Mouse (Mus musculus) liver, postnatal 0 days (tissue): ENCODE results near the gene Hoxb9. TPM values are rescaled to one million over a fixed set of nuclear protein-coding genes. Genes with fewer than 3 reads are reported as not detected.
A peak's percentile ranks its signal among the peaks of the same experiment; 100 is the strongest.

ENCODE experiments used
- ATAC-seq: fragments of 200-750 bp; cut with Nextera tagmentation; 2 replicates; pipeline ENCODE4 v1.8.0; 2017; ENCODE audit warnings: mild to moderate bottlenecking, moderate library complexity
- DNase-seq: peaks from one replicate; pipeline ENCODE4 v3.0.0-alpha.2; 2016
- H3K27ac ChIP-seq: fragments of 300-500 bp; sonication (generic); 2 replicates; pipeline ENCODE4 v1.5.1; 2014; ENCODE audit warnings: antibody characterized with exemption, moderate library complexity, mild to moderate bottlenecking, low read depth
- H3K27me3 ChIP-seq: fragments of 300-500 bp; sonication (generic); 2 replicates; pipeline ENCODE4 v1.6.1; 2014; ENCODE audit warnings: low read length, control low read depth, mixed read lengths; ENCODE audit not compliant: insufficient read depth
- H3K36me3 ChIP-seq: fragments of 300-500 bp; sonication (generic); replicated peaks from 2 replicates; pipeline ENCODE4 v1.6.1; 2014; ENCODE audit warnings: mild to moderate bottlenecking, control low read depth, low read length, moderate library complexity, mixed read lengths; ENCODE audit not compliant: insufficient read depth
- H3K4me1 ChIP-seq: fragments of 300-500 bp; sonication (generic); 2 replicates; pipeline ENCODE4 v1.6.1; 2014; ENCODE audit warnings: antibody characterized with exemption, mild to moderate bottlenecking, control low read depth; ENCODE audit not compliant: insufficient read depth
- H3K4me2 ChIP-seq: fragments of 300-500 bp; sonication (generic); 2 replicates; pipeline ENCODE4 v1.6.1; 2014; ENCODE audit warnings: low read depth, mild to moderate bottlenecking, low read length, moderate library complexity, mixed read lengths
- H3K4me3 ChIP-seq: fragments of 300-500 bp; sonication (generic); 2 replicates; pipeline ENCODE4 v1.5.1; 2014; ENCODE audit warnings: low read depth, low read length
- H3K9ac ChIP-seq: fragments of 300-500 bp; sonication (generic); replicated peaks from 2 replicates; pipeline ENCODE4 v1.6.1; 2014; ENCODE audit warnings: mild to moderate bottlenecking, moderate library complexity
- H3K9me3 ChIP-seq: fragments of 300-500 bp; sonication (generic); 2 replicates; pipeline ENCODE4 v1.6.1; 2016; ENCODE audit warnings: mild to moderate bottlenecking, control low read depth, low read length, mixed read lengths
- CTCF ChIP-seq: sonication (generic); IDR thresholded peaks from 2 replicates; pipeline ENCODE4 v1.5.1; 2016; ENCODE audit warnings: antibody characterized with exemption, low read depth
- EP300 ChIP-seq: IDR thresholded peaks from 2 replicates; pipeline ENCODE4 v1.6.1; 2016; ENCODE audit warnings: antibody characterized with exemption, low read depth, mild to moderate bottlenecking
- WGBS: fragments of 180-500 bp; shearing (Covaris S2); extraction: QIAGEN DNeasy Blood & Tissue Kit; methylation state at CpG from one replicate; pipeline ENCODE4 v1.1.7; 2014; ENCODE audit not compliant: insufficient replicate concordance; 5-methylcytosine and 5-hydroxymethylcytosine counted together
- microRNA counts: library from miRNA; unstranded; fragments of <30 nt; microRNA quantifications from one replicate; lab custom pipeline; 2015
- microRNA-seq: library from miRNA; unstranded; fragments of <30 nt; microRNA quantifications from one replicate; pipeline ENCODE4, GENCODE M21; 2016
- polyA plus RNA-seq: library from polyadenylated mRNA; unstranded; fragments of >200 nt; fragmentation: Nextera tagmentation; extraction: Ambion mirVana; gene quantifications from 2 replicates; pipeline ENCODE4 v1.2.1, GENCODE M21; 2015

The Hoxb9 gene
- polyA plus RNA-seq, 1 experiment from 2014 or later = not detected

- TF ChIP-seq EP300 = no peak
- Histone ChIP-seq H3K4me1 (no peaks in the 10 kb centered on the region), H3K4me2 (no peak overlapping the region), H3K27ac (no peak overlapping the region), H3K9me3 (no peaks in the 10 kb centered on the region), H3K27me3 (peaks cover 66% of the 10 kb centered on the region), H3K9ac (no peak overlapping the region), H3K36me3 (no peaks in the 10 kb centered on the region), H3K4me3 (no peak overlapping the region)
- no peak for DNase-seq
- 44% methylated on average over 5 of the region's 5 CpGs for WGBS
- no peak for ATAC-seq
Observed at GRCm38 (mm10) chr11:96321846-96322245, 50.6 kb downstream of the Hoxb9 start.

DNA sequence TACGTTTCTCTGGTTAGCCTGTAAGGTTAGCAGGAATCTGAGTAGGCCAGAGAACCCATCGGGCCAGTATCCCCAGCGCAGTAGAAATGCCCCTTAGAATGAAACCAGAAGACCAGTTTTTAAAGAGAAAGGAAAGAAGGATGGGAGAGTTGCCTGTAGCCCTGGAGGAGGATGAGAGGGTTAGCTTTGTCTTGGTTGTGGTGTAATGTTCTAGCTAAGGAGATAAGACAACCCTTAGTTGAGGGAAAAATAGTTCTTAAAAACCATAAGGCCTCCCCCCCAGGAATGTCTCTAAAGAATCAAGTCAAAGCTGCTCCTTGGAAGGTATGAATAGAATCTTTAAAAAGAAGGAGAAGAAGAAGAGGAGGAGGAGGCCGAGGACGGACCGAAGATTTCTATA, 51.5 kb downstream of the Hoxb9 start:
- 39% methylated on average over 6 of the region's 6 CpGs for WGBS
- Histone ChIP-seq H3K4me2 (no peak overlapping the region), H3K27ac (no peak overlapping the region), H3K4me1 (no peaks in the 10 kb centered on the region), H3K4me3 (no peak overlapping the region), H3K9me3 (no peaks in the 10 kb centered on the region), H3K27me3 (peaks cover 68% of the 10 kb centered on the region), H3K9ac (no peak overlapping the region), H3K36me3 (no peaks in the 10 kb centered on the region)
- no peak for DNase-seq
- ATAC-seq = no peak
- TF ChIP-seq EP300 = no peak
- no peak for TF ChIP-seq CTCF

- WGBS = 46% methylated on average over 10 of the region's 10 CpGs
- no peak within 1 kb of the TSS for H3K9ac ChIP-seq
- peaks cover 67% of the 10 kb centered on the region for H3K27me3 ChIP-seq
- no peak within 1 kb of the TSS for H3K27ac ChIP-seq
- no peak within 1 kb of the TSS for H3K4me3 ChIP-seq
- no peak for DNase-seq
- no peaks in the 10 kb centered on the region for H3K36me3 ChIP-seq
- H3K4me2 ChIP-seq = no peak within 1 kb of the TSS
- H3K9me3 ChIP-seq = no peaks in the 10 kb centered on the region
- no peaks in the 10 kb centered on the region for H3K4me1 ChIP-seq
- ATAC-seq = no peak
- no peak for TF ChIP-seq CTCF
- no peak for TF ChIP-seq EP300
Observed at GRCm38 (mm10) chr11:96323154-96323553, 51.9 kb downstream of the Hoxb9 start, which contains the start of gene Hoxb3. Gene Hoxb3, plus strand, starts transcription at chr11:96323326.

- Histone ChIP-seq H3K4me3 (no peak overlapping the region), H3K36me3 (no peaks in the 10 kb centered on the region), H3K4me1 (no peaks in the 10 kb centered on the region), H3K9me3 (no peaks in the 10 kb centered on the region), H3K4me2 (no peak overlapping the region), H3K9ac (no peak overlapping the region), H3K27ac (no peak overlapping the region), H3K27me3 (peaks cover 64% of the 10 kb centered on the region)
- TF ChIP-seq CTCF = no peak
- no peak for TF ChIP-seq EP300
- ATAC-seq = no peak
- DNase-seq = no peak
- WGBS = 20% methylated on average over 5 of the region's 5 CpGs
Observed at GRCm38 (mm10) chr11:96324125-96324524, 52.9 kb downstream of the Hoxb9 start.

- DNase-seq = no peak
Observed at GRCm38 (mm10) chr11:96324965-96325364, 53.7 kb downstream of the Hoxb9 start.

DNA sequence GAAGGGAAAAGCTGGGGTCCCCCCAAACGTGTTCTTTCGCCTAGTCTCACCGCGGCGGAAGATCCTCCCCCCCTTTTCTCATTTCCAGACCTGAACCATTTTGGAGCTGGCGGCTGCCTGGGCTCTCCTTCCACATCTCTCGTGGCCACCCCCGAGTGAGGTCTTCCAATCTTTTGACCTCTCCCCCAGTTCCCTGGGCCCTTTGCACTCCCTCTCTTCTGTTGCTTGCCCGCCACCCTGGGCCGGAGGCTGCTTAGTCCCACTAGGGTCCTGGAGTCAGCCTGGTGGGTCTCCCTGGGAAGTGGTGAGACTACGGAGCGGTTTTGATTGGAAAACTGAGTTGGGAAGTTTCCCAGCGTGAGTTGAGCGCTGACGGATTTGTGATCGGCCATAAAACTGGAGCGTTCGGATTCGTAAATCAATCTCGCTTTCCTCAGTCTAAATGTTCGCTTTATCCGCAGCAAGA, 54.5 kb downstream of the Hoxb9 start:
- H3K27me3 ChIP-seq = peaks cover 62% of the 10 kb centered on the region
- no peak overlapping the region for H3K4me2 ChIP-seq
- no peaks in the 10 kb centered on the region for H3K4me1 ChIP-seq
- no peak for DNase-seq
- H3K4me3 ChIP-seq = no peak overlapping the region
- ATAC-seq = no peak
- H3K9ac ChIP-seq = no peak overlapping the region
- no peak overlapping the region for H3K27ac ChIP-seq
- no peaks in the 10 kb centered on the region for H3K36me3 ChIP-seq
- no peaks in the 10 kb centered on the region for H3K9me3 ChIP-seq
- TF ChIP-seq CTCF (no peak), EP300 (no peak)
- WGBS = 50% methylated on average over 22 of the region's 22 CpGs

More at GRCm38 (mm10) chr11:96324965-96325364, 53.7 kb downstream of the Hoxb9 start:
- Histone ChIP-seq H3K36me3 (no peaks in the 10 kb centered on the region), H3K27me3 (peaks cover 63% of the 10 kb centered on the region), H3K27ac (no peak overlapping the region), H3K9ac (no peak overlapping the region), H3K4me3 (no peak overlapping the region), H3K9me3 (no peaks in the 10 kb centered on the region), H3K4me2 (no peak overlapping the region), H3K4me1 (no peaks in the 10 kb centered on the region)
- 39% methylated on average over 8 of the region's 8 CpGs for WGBS
- ATAC-seq = no peak
- TF ChIP-seq EP300 = no peak
- no peak for TF ChIP-seq CTCF

MicroRNA genes within 50 kb of the gene (microRNA counts, 519-probe panel; counts per million panel counts)
- 4,464 counts per million, percentile 51 among the panel's probes with 10 or more counts for microRNA mmu-miR-10a (lab: Ali Mortazavi, UCI)
- microRNA mmu-miR-196a (lab: Ali Mortazavi, UCI) = not detected

Small RNAs within 50 kb of the gene (microRNA-seq; reads per million reads assigned to microRNA genes)
- gene Mir10a (6,191 reads per million, percentile 89 among the genes with 10 or more reads in this experiment), gene Mir196a-1 (not detected)

Other genes starting within 250 kb of the Hoxb9 start
- gene Gip, start 246.9 kb upstream of the Hoxb9 start, polyA plus RNA-seq = not detected in 2 replicates
- gene Snf8, start 236.6 kb upstream of the Hoxb9 start, polyA plus RNA-seq = 46.9 and 47.5 TPM in 2 replicates
- gene Ube2z, start 206.1 kb upstream of the Hoxb9 start, polyA plus RNA-seq = 11.5 and 12.3 TPM in 2 replicates
- gene Atp5g1, start 195.8 kb upstream of the Hoxb9 start, polyA plus RNA-seq = 781 and 849 TPM in 2 replicates
- gene Calcoco2, start 159.5 kb upstream of the Hoxb9 start, polyA plus RNA-seq = not detected in 2 replicates
- not detected in 2 replicates for gene Ttll6, start 137.7 kb upstream of the Hoxb9 start, polyA plus RNA-seq
- not detected in 2 replicates for gene Hoxb13, start 77.1 kb upstream of the Hoxb9 start, polyA plus RNA-seq
- gene Hoxb8, start 10.4 kb downstream of the Hoxb9 start, polyA plus RNA-seq = not detected in 2 replicates
- gene Hoxb7, start 15.2 kb downstream of the Hoxb9 start, polyA plus RNA-seq = 0.27 and 0.51 TPM in 2 replicates
- not detected in 2 replicates for gene Hoxb6, start 21.0 kb downstream of the Hoxb9 start, polyA plus RNA-seq
- 0.75 and 0.91 TPM in 2 replicates for gene Hoxb5, start 31.9 kb downstream of the Hoxb9 start, polyA plus RNA-seq
- gene Hoxb4, start 46.8 kb downstream of the Hoxb9 start, polyA plus RNA-seq = 0.22 and 0.27 TPM in 2 replicates
- gene Hoxb3, start 51.9 kb downstream of the Hoxb9 start, polyA plus RNA-seq = 0.19 and 0.26 TPM in 2 replicates
- 0.67 and 1.1 TPM in 2 replicates for gene Hoxb2, start 79.1 kb downstream of the Hoxb9 start, polyA plus RNA-seq
- gene Hoxb1, start 94.3 kb downstream of the Hoxb9 start, polyA plus RNA-seq = not detected in 2 replicates
- gene Skap1, start 193.1 kb downstream of the Hoxb9 start, polyA plus RNA-seq = 0.35 and 0.45 TPM in 2 replicates